Comparison of ENCODE assay signal across 7 mouse cellular contexts in genomic region chr14:20707201-20708190, GRCm38 (mm10). TPM values are rescaled to one million over a fixed set of nuclear protein-coding genes. Genes with fewer than 3 reads are reported as not detected.
DNase-seq lines count a peak whose midpoint lies in the region; ATAC-seq and TF ChIP-seq lines count a peak whose summit lies in the region.

Gene Zswim8, plus strand, starts transcription at chr14:20707552.

- peak within 1 kb of the TSS; percentile 98 for H3K9ac ChIP-seq in embryonic facial prominence, embryonic 12.5 days
- peak within 1 kb of the TSS; percentile 96 for H3K9ac ChIP-seq in limb, embryonic 12.5 days (replicated peaks)
- H3K9ac ChIP-seq in midbrain, embryonic 15.5 days = peak within 1 kb of the TSS; percentile 94

- TF ChIP-seq CTCF in kidney, adult 2 months (conservative IDR thresholded peaks at IDR 0.05; ENCODE audit: insufficient read depth, insufficient read length, low read depth, low read length) = no peak
- no peak for TF ChIP-seq CTCF in spleen, adult 2 months (IDR thresholded peaks at IDR 0.05; ENCODE audit: extremely low read depth, insufficient read depth, insufficient read length, insufficient replicate concordance)

- peak; percentile 85 for ATAC-seq in embryonic facial prominence, embryonic 12.5 days (ENCODE audit: insufficient number of reproducible peaks, insufficient read depth, low FRiP score, low TSS enrichment)
- peak; percentile 92 for ATAC-seq in limb, embryonic 12.5 days (ENCODE audit: insufficient number of reproducible peaks, insufficient read depth, low FRiP score, low TSS enrichment, low read depth)
- peak; percentile 95 for ATAC-seq in midbrain, embryonic 15.5 days (replicated peaks)

- peak within 1 kb of the TSS; percentile 100 for H3K4me3 ChIP-seq in embryonic facial prominence, embryonic 12.5 days
- peak within 1 kb of the TSS; percentile 66 for H3K4me3 ChIP-seq in kidney, adult 2 months (ENCODE audit: insufficient read depth, low read depth, low read length)
- H3K4me3 ChIP-seq in limb, embryonic 12.5 days (replicated peaks) = peak within 1 kb of the TSS; percentile 99
- peak within 1 kb of the TSS; percentile 86 for H3K4me3 ChIP-seq in midbrain, embryonic 15.5 days
- H3K4me3 ChIP-seq in spleen, adult 2 months (ENCODE audit: extremely low read depth, insufficient read depth, insufficient read length) = peak within 1 kb of the TSS; percentile 89

- H3K4me1 ChIP-seq in embryonic facial prominence, embryonic 12.5 days = peaks cover 19% of the 10 kb centered on the region
- peaks cover 10% of the 10 kb centered on the region; the same call in 1 of the 2 replicates for H3K4me1 ChIP-seq in kidney, adult 2 months (ENCODE audit: control insufficient read depth, insufficient read depth, low read length)
- peaks cover 25% of the 10 kb centered on the region for H3K4me1 ChIP-seq in limb, embryonic 12.5 days (replicated peaks)
- peaks cover 35% of the 10 kb centered on the region for H3K4me1 ChIP-seq in midbrain, embryonic 15.5 days
- H3K4me1 ChIP-seq in spleen, adult 2 months (ENCODE audit: control insufficient read depth, insufficient read depth, insufficient read length) = no peaks in the 10 kb centered on the region; the same call in 1 of the 2 replicates

- DNase-seq in adrenal gland, postnatal 25 days = peak; percentile 89
- DNase-seq in heart, adult 18-20 months = peak; percentile 94 to 95
- peak; percentile 95 for DNase-seq in kidney, adult 2 months
- peak; percentile 57 to 83 for DNase-seq in spleen, adult 2 months (ENCODE audit: low read depth in 1 of 2, low spot score in 2 of 2)

- H3K27me3 ChIP-seq in embryonic facial prominence, embryonic 12.5 days = no peaks in the 10 kb centered on the region
- no peaks in the 10 kb centered on the region for H3K27me3 ChIP-seq in kidney, adult 2 months (replicated peaks; ENCODE audit: control insufficient read depth, insufficient read depth, low read length)
- H3K27me3 ChIP-seq in limb, embryonic 12.5 days = no peaks in the 10 kb centered on the region
- no peaks in the 10 kb centered on the region for H3K27me3 ChIP-seq in midbrain, embryonic 15.5 days (replicated peaks)
- no peaks in the 10 kb centered on the region for H3K27me3 ChIP-seq in spleen, adult 2 months (ENCODE audit: control insufficient read depth, insufficient read depth, low read length)

- H3K27ac ChIP-seq in embryonic facial prominence, embryonic 12.5 days = peak within 1 kb of the TSS; percentile 85
- peak within 1 kb of the TSS; percentile 74 for H3K27ac ChIP-seq in kidney, adult 2 months (ENCODE audit: insufficient read depth, low read depth, low read length)
- peak within 1 kb of the TSS; percentile 76 for H3K27ac ChIP-seq in limb, embryonic 12.5 days
- peak within 1 kb of the TSS; percentile 96 for H3K27ac ChIP-seq in midbrain, embryonic 15.5 days
- H3K27ac ChIP-seq in spleen, adult 2 months (ENCODE audit: insufficient read depth, low read length) = peak within 1 kb of the TSS; percentile 72

- no peaks in the 10 kb centered on the region for H3K9me3 ChIP-seq in embryonic facial prominence, embryonic 12.5 days
- H3K9me3 ChIP-seq in limb, embryonic 12.5 days = no peaks in the 10 kb centered on the region
- H3K9me3 ChIP-seq in midbrain, embryonic 15.5 days = no peaks in the 10 kb centered on the region

- peak within 1 kb of the TSS; percentile 82 for H3K4me2 ChIP-seq in embryonic facial prominence, embryonic 12.5 days (replicated peaks)
- peak within 1 kb of the TSS; percentile 86 for H3K4me2 ChIP-seq in limb, embryonic 12.5 days
- peak within 1 kb of the TSS; percentile 77 for H3K4me2 ChIP-seq in midbrain, embryonic 15.5 days

- under 1% methylated on average over 80 of the region's 80 CpGs for WGBS in embryonic facial prominence, embryonic 12.5 days
- WGBS in kidney, adult 2 months = 1% methylated on average over 80 of the region's 80 CpGs
- under 1% methylated on average over 77 of the region's 80 CpGs for WGBS in limb, embryonic 12.5 days
- WGBS in midbrain, embryonic 15.5 days = under 1% methylated on average over 80 of the region's 80 CpGs
- under 1% methylated on average over 79 of the region's 80 CpGs for WGBS in spleen, adult 2 months

- TF ChIP-seq POLR2A in kidney, adult 2 months (IDR thresholded peaks at IDR 0.05; ENCODE audit: low read depth, low read length) = peak; percentile 36
- TF ChIP-seq POLR2A in spleen, adult 2 months (IDR thresholded peaks at IDR 0.05; ENCODE audit: low read depth, low read length) = peak; percentile 65

- H3K36me3 ChIP-seq in embryonic facial prominence, embryonic 12.5 days = peaks cover 40% of the 10 kb centered on the region
- H3K36me3 ChIP-seq in kidney, adult 2 months (ENCODE audit: control insufficient read depth, insufficient read depth, low read length) = no peaks in the 10 kb centered on the region
- H3K36me3 ChIP-seq in limb, embryonic 12.5 days = peaks cover 44% of the 10 kb centered on the region
- peaks cover 16% of the 10 kb centered on the region for H3K36me3 ChIP-seq in midbrain, embryonic 15.5 days (replicated peaks)
- H3K36me3 ChIP-seq in spleen, adult 2 months (ENCODE audit: control insufficient read depth, insufficient read depth, low read length) = peaks cover 12% of the 10 kb centered on the region

RNA-seq across cellular contexts. Expression of gene Zswim8, which starts in this region (rescaled TPM):
- 116 and 146 TPM in 2 replicates for total RNA-seq in adrenal gland, postnatal 25 days (2021)
- polyA plus RNA-seq in embryonic facial prominence, embryonic 12.5 days (2016; fragmentation: Nextera tagmentation; extraction: Ambion mirVana) = 45.8 and 49.1 TPM in 2 replicates
- total RNA-seq in heart, adult 18-20 months (2021) = 10 to 100 TPM; 28.5 to 36.0 TPM
- 136 and 167 TPM in 2 replicates for polyA plus RNA-seq in kidney, adult 2 months (2012; rRNA removed)
- polyA plus RNA-seq in limb, embryonic 12.5 days (2016; fragmentation: Nextera tagmentation; extraction: Ambion mirVana) = 37.5 and 43.6 TPM in 2 replicates
- polyA plus RNA-seq in midbrain, embryonic 15.5 days (2015; fragmentation: Nextera tagmentation; extraction: Ambion mirVana) = 56.5 and 57.8 TPM in 2 replicates
- polyA plus RNA-seq in spleen, adult 2 months (2012; rRNA removed) = 177 and 225 TPM in 2 replicates

Comparison
In these comparisons a context has a peak if more than half of its experiments do, and no peak if none do; other contexts are left out.
1. Peak in every context shown above with its lines: DNase-seq, ATAC-seq, H3K4me3 ChIP-seq and H3K27ac ChIP-seq.